Mouse (Mus musculus): ENCODE results near the gene Mxra8.

Mxra8 gene

GRCm38 (mm10) chr4:155839483-155839910 is at the start of gene Mxra8:
Mxra8 (plus strand) TSS chr4:155839680.
- DNase-seq (ENCODE audit: low spot score in 2 of 2): peak in 1 of 2 experiments; percentile 43

GRCm38 (mm10) chr4:155790021-155790489 is 49.4 kb upstream of the Mxra8 start, which contains the start of gene Ankrd65:
Ankrd65 (plus strand) TSS chr4:155790439.
- DNase-seq (ENCODE audit: low spot score in 2 of 2): peak in 1 of 2 experiments; percentile 35

DNA sequence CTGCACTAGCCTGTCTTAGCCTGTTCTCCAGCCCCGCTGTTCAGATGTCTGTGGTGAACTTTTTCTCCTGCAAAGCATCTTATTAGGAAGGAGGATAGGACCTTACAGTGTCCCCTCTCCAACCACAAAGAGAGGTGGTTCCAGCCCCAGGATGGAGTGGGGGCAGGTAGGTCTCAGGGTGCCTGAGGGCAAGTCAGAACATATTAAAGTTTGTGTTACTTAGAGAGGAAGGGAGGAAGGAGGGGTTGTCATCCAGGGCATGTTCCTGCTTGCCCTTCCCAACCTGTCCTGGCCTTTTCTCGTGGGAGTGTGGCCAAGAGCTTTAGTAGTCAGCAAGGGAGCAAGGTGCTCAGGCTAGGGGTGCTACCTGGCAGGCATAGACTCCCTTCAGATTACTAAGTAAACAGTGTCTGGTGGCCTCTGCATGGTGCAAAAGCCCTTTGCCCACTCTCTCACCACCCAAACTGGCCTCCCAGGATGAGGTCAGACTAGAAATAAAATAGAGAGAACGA is 48.8 kb upstream of the Mxra8 start:
- peak in 1 of 2 experiments; percentile 16 for DNase-seq (ENCODE audit: low spot score in 2 of 2)

- DNase-seq (ENCODE audit: low spot score in 2 of 2): peak in 1 of 2 experiments; percentile 19
Measured at GRCm38 (mm10) chr4:155791240-155791933, 48.1 kb upstream of the Mxra8 start.

DNA sequence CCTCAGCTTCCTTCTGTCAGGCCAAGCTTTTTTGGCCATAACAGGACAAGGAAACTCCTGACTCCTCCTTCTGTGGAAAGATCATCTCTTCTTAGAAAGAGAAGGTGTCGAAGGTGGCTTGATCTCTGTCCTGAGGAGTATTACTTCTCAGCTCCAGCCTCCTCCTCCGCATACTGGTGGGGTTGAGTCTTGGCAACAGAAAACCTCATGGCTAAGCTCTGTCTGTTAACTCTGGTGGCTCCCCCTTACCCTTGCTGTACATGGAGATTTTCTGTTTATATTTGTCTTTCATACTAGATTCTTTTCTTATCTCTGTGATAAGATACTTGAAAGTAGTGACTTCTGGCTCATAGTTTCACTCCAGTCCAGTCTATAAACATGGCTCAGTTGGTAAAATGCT is 45.8 kb upstream of the Mxra8 start:
- no peak for DNase-seq (ENCODE audit: low spot score in 2 of 2)

DNA sequence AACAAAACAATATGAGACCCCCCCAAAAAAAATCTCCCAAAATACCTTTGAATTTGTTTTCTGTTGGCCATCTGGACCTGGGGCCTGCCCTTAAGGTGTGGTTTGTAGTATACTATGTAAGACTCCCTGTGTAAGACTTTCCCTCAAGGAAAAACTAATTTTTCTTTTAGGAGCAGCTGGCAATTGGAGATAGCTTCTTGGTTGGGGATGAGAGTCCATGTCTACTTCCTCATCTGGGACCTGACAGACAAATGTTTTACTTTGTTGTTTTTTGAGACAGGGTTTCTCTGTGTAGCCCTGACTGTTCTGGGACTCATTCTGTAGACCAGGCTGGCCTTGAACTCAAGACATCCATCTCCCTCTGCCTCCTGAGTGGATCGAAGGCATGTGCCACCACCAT is 37.4 kb upstream of the Mxra8 start:
- no peak for DNase-seq (ENCODE audit: low spot score in 2 of 2)

DNA sequence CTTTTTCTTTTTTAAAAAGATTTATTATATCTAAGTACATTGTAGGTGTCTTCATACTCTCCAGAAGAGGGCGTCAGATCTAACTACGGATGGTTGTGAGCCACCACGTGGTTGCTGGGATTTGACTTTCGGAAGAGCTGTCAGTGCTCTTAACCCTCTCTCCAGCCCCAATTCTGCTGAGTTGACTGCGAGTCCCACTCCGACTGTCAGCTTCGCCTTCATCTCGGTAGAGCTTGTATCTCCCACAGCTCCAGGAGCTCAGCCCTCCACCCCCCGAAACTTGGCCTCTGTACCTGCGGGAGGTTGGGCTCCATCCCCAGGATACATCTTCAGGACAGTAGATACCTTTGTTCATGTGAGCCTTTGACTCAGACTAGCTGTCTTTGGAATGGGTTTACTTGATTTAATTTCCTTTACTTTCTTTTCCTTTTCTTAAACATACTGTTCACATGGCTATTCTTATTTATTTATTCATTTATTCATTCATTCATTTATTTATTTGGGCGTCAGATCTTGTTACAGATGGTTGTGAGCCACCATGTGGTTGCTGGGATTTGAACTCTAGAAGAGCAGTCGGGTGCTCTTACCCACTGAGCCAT is 36.6 kb upstream of the Mxra8 start, which contains the start of gene Mrpl20:
TSS of gene Mrpl20 (plus strand) at position 138 of the 599 bp plus-strand sequence.
- peak in 1 of 2 experiments; percentile 43 for DNase-seq (ENCODE audit: low spot score in 2 of 2)

DNA sequence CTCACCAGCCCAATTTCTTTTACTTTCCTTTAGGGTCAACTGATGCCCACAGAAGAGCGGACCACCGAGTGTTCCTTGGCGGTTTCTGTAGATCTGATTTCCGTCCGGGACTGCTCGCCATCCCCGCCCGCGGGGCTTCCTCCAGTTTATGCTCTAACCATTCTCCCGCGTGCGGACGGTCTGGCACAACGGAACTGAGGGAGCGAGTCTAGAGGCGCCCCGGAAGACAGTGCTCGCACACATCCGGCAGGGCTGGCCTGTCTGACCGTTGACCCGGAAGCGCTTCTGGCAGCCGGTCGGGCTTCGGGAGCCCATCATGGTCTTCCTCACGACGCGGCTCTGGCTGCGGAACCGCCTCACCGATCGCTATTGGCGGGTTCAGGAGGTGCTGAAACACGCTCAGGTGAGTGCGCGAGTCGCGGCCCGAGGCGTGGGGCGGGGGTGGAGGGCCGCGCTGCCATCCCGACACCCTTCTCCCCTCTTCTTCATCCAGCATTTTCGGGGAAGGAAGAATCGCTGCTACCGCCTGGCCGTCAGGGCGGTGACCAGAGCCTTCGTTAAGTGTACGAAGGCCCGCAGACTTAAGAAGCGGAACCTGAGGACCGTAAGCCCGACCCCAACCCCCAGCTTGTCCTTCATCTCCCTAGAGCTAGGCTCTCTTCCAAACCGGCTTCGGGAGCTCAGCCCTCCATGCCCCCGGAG is 36.0 kb upstream of the Mxra8 start:
- peak; percentile 96 to 98 for DNase-seq (ENCODE audit: low spot score in 2 of 2)

DNA sequence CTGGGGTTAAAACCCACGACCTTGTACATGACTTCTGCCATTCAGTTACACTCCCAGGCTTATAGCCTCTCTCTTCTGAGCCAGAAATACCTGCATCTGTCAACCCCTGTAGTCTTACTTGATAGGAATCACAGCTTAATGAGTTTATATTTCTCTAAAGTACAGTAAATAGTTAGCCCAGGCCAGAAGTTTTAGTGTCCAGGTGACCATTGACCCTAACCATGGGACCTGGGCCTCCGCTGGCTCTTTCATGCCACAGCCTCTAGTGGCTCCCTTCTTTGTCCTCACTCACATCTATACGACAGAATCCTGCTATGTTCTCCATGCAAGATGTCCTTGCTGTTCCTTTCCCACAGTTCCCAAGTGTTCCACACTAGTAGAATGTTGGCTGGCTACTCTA is 31.6 kb upstream of the Mxra8 start:
- DNase-seq (ENCODE audit: low spot score in 2 of 2): no peak

DNA sequence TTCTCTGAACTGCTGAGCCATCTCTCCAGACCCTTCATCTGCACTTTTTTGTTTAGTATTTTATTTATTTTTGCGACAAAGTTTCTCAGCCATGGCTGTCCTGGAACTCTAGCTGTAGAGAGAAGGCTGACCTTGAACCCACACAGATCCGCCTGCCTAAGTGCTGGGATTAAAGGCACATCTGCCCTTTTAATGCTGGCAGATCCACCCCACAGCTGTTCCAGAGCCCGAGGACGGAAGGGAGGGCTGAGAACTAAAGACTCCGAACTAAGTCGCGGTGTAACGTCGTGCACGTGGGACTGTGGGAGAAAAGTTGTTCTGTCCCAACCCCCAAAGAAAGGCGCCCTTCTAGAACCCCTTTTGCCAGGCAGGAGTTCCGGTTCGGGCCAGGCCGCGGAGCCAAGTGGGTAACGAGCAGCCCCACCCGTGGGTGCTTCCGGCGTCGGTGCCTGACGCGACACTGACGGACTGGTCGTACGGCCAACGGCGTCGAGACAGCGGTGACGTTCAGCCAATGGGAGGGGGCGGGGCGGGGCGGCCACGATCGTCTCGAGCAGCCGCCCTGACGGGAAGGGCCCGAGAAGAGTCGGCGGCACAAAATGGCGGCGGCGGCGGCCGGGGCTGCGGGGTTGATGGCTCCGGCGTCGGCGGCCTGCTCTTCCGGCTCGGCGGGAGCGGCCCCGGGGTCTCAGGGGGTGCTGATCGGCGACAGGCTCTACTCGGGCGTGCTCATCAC is 27.4 kb upstream of the Mxra8 start, which contains the start of gene Ccnl2:
TSS of gene Ccnl2 (plus strand) at position 561 of the 736 bp plus-strand sequence.
- peak; percentile 85 to 94 for DNase-seq (ENCODE audit: low spot score in 2 of 2)

DNA sequence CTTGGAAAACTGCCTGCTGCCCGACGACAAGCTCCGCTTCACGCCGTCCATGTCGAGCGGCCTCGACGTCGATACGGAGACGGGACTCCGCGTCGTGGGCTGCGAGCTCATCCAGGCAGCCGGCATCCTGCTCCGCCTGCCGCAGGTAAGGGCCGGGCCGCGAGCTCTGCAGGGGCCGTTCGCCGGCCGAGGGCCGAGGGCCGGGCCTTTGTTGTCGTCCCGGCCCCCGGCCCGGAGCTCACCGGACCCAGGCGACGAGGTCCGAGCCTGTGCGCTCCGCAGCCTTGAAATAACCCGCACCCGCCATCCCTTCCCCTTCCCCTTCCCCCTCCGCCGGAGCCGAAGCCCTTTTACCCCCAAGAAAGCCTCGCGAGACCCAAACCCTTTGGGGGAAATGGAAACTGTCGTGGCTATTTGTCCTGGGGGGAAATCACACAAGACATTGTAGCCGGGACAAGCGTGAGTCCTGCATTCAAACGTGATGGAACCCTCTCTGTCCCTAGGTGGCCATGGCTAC is 26.8 kb upstream of the Mxra8 start:
- peak; percentile 60 to 62 for DNase-seq (ENCODE audit: low spot score in 2 of 2)

GRCm38 (mm10) chr4:155817533-155817932 is 21.9 kb upstream of the Mxra8 start:
- no peak for DNase-seq (ENCODE audit: low spot score in 2 of 2)

DNA sequence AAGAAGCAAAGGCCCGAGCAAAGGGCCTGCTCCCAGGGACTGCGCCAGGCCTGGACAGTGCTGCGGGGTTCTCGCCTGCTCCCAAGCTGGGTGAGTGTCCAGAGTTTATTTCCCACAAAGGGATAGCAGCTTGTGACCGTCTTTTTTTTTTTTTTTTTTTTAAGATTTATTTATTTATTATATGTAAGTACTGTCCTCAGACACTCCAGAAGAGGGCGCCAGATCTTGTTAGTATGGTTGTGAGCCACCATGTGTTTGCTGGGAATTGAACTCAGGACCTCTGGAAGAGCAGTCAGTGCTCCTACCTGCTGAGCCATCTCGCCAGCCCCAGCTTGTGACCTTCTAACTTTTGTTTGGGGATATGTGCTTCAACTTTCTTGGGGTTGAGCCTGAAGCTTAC is 18.5 kb upstream of the Mxra8 start:
- DNase-seq (ENCODE audit: low spot score in 2 of 2): peak in 1 of 2 experiments; percentile 62

GRCm38 (mm10) chr4:155823443-155823842 is 16.0 kb upstream of the Mxra8 start:
- DNase-seq (ENCODE audit: low spot score in 2 of 2): no peak

GRCm38 (mm10) chr4:155829866-155830265 is 9.6 kb upstream of the Mxra8 start:
- DNase-seq (ENCODE audit: low spot score in 2 of 2): no peak

DNA sequence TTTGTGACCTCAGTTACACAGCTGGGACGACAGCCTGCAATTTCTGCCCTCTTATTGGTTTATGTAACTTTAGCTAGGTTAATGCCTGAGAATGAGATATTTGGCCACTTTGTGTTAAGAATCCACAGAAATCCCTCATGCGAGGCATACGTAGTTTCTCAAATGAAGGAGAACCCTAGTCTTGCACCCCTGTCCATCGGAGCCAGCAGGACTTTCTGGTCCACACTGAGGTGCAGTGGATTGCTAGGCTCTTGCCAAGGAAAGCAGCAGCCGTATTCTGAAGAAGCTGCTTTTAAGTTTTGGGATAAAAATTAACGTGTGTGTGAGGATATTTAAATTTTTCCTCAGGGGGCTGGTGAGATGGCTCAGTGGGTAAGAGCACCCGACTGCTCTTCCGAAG is 8.9 kb upstream of the Mxra8 start:
- no peak for DNase-seq (ENCODE audit: low spot score in 2 of 2)

GRCm38 (mm10) chr4:155831205-155831766 is 8.2 kb upstream of the Mxra8 start, which contains the start of gene Aurkaip1:
Aurkaip1 (plus strand) TSS chr4:155831272.
- DNase-seq (ENCODE audit: low spot score in 2 of 2): peak; percentile 94 to 97

DNA sequence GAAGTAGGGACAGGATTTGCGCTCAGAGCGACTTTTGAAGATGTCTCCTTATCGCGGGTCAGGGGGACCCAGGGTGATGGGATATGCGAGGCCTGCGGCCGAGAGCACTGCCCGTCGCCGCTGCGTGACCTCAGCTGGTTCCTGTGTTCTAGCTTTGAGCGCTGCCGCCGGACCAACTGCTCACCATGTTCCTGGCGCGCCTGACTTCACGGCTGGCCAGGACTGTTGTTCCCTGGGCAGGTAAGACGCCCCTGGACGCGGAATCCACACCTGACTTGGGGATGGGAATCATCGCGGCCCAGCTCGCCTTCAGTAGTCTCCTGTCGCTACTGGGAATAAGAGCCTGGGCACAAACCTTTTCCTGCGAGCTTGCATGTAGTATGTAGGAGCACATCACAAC is 7.6 kb upstream of the Mxra8 start:
- peak in 1 of 2 experiments; percentile 63 for DNase-seq (ENCODE audit: low spot score in 2 of 2)

- DNase-seq (ENCODE audit: low spot score in 2 of 2): peak in 1 of 2 experiments; percentile 25
Measured at GRCm38 (mm10) chr4:155832321-155832720, 7.2 kb upstream of the Mxra8 start.

DNA sequence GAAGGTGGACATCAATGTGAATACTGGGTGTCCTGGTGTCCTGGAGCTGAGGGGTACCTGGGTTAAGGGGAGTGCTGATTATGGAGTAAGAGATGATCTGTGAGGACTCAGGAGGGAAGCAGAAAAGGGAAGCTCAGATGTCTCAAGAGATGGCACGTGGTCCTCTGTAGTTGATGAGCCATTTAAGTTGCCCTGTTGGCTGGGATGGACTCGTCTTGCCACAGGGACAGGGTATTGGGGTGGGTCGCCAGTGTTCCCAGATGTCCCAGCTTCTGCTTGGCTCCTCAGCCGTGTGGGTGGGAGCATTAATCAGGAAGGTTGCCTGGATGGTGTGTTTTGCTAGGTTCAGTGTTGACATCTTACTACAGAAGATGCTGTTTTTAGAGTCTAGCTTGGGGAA is 6.2 kb upstream of the Mxra8 start:
- no peak for DNase-seq (ENCODE audit: low spot score in 2 of 2)

GRCm38 (mm10) chr4:155833836-155834235 is 5.6 kb upstream of the Mxra8 start:
- DNase-seq (ENCODE audit: low spot score in 2 of 2): peak; percentile 44 to 77

Data from spleen, postnatal 10 days (tissue).